Mouse (Mus musculus): Measurements from ENCODE around the gene Olfr635.
"Not testable (repeated sequence)": the region's sequence is repeated elsewhere in the genome, so short reads cannot be mapped to it uniquely, and the experiment has no call there.

Olfr635 gene

GRCm38 (mm10) chr7:103970852-103971251, at the start of gene Olfr635:
Olfr635 (plus strand) TSS chr7:103971152.
- no peak for DNase-seq (ENCODE audit: low spot score in 2 of 2)

- DNase-seq (ENCODE audit: low spot score in 2 of 2) = no peak
These were observed 42.4 kb upstream of the Olfr635 start, which contains the start of gene Olfr631 for GRCm38 (mm10) chr7:103928525-103928924. Olfr631 (plus strand) TSS chr7:103928825.

GRCm38 (mm10) chr7:103934264-103934663, 36.7 kb upstream of the Olfr635 start, which contains the start of gene Olfr632:
Olfr632 (plus strand) TSS chr7:103934347.
- no peak for DNase-seq (ENCODE audit: low spot score in 2 of 2)

GRCm38 (mm10) chr7:103942730-103943129, 28.2 kb upstream of the Olfr635 start:
- peak; percentile 65 to 81 for DNase-seq (ENCODE audit: low spot score in 2 of 2)

GRCm38 (mm10) chr7:103944137-103944536, 26.8 kb upstream of the Olfr635 start, which contains the start of gene Olfr633:
Olfr633 (plus strand) TSS chr7:103944437.
- no peak for DNase-seq (ENCODE audit: low spot score in 2 of 2)

GRCm38 (mm10) chr7:103966873-103967272, 4.1 kb upstream of the Olfr635 start:
- DNase-seq (ENCODE audit: low spot score in 2 of 2) = not testable (repeated sequence)

- DNase-seq (ENCODE audit: low spot score in 2 of 2) = no peak
These were observed 830 bp downstream of the Olfr635 start for GRCm38 (mm10) chr7:103971782-103972181.

GRCm38 (mm10) chr7:103998446-103998845, 27.5 kb downstream of the Olfr635 start, which contains the start of gene Olfr638:
Olfr638 (plus strand) TSS chr7:103998746.
- DNase-seq (ENCODE audit: low spot score in 2 of 2) = no peak

- DNase-seq (ENCODE audit: low spot score in 2 of 2) = no peak
These were observed 28.2 kb downstream of the Olfr635 start for GRCm38 (mm10) chr7:103999124-103999523.

- no peak for DNase-seq (ENCODE audit: low spot score in 2 of 2)
These were observed 46.3 kb downstream of the Olfr635 start, which contains the start of gene Olfr639 for GRCm38 (mm10) chr7:104017203-104017602. Olfr639 (minus strand) TSS chr7:104017303.

GRCm38 (mm10) chr7:104018953-104019352, 48.0 kb downstream of the Olfr635 start:
- DNase-seq (ENCODE audit: low spot score in 2 of 2) = no peak

GRCm38 (mm10) chr7:104021651-104022050, 50.7 kb downstream of the Olfr635 start:
- DNase-seq (ENCODE audit: low spot score in 2 of 2) = no peak

GRCm38 (mm10) chr7:104025473-104025872, 54.5 kb downstream of the Olfr635 start, which contains the start of gene Olfr640:
Olfr640 (minus strand) TSS chr7:104025573.
- no peak for DNase-seq (ENCODE audit: low spot score in 2 of 2)

GRCm38 (mm10) chr7:104026978-104027377, 56.0 kb downstream of the Olfr635 start:
- no peak for DNase-seq (ENCODE audit: low spot score in 2 of 2)

GRCm38 (mm10) chr7:104035145-104035544, 64.2 kb downstream of the Olfr635 start, which contains the start of gene Olfr641:
Olfr641 (plus strand) TSS chr7:104035445.
- no peak for DNase-seq (ENCODE audit: low spot score in 2 of 2)

Data from spleen, postnatal 4 days (tissue).